Mouse (Mus musculus) CD4-positive, CD25-positive, alpha-beta regulatory T cell, adult 2 months (primary cell): ENCODE measurements around the gene Myh7.
"Not testable (repeated sequence)": the region's sequence is repeated elsewhere in the genome, so short reads cannot be mapped to it uniquely, and the experiment has no call there.

Experiments
- DNase-seq: peaks from one replicate; pipeline ENCODE4 v3.0.0-alpha.2; 2012; ENCODE audit warnings: low read depth, low spot score

Gene Myh7

DNA sequence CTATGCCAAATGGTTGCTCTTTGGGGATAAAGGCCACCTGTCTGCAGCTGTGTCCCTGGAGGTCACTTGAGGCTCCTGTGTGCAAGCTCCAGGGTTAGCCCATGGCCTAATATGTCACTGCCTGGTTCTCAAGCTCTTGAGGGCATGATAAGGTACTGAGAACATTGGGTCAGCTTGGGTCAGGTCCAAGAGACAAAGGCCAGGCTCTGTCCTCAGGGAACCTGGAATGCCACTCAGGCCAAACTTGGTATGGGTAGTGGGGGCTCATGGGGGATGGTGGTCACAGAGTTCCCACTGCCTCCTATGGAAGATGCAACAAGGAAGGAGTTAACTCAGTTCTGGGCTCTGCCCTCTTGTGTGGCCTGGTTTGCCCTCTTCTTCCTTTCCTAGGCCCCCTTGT is 26.1 kb downstream of the Myh7 start:
- no peak for DNase-seq

DNA sequence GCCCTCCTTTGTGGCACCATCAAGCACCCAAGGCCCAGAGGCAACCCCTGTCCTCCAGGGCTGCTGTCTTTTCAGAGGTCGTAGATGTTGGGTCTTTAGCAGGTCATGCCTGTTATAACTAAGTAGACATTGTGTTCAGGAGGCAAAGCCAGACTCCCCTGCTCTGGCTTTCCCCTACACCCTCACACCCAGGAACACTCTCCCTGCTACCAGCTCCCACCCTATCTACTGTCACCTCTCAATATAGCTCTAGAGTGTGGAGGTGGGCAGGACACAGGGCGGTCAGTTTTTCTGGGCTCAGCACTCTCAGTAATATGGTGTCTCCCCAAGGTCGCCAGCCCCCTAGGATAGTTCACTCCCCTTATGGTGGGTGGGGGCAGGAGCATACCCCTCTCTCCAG is 26.6 kb downstream of the Myh7 start:
- no peak for DNase-seq

DNA sequence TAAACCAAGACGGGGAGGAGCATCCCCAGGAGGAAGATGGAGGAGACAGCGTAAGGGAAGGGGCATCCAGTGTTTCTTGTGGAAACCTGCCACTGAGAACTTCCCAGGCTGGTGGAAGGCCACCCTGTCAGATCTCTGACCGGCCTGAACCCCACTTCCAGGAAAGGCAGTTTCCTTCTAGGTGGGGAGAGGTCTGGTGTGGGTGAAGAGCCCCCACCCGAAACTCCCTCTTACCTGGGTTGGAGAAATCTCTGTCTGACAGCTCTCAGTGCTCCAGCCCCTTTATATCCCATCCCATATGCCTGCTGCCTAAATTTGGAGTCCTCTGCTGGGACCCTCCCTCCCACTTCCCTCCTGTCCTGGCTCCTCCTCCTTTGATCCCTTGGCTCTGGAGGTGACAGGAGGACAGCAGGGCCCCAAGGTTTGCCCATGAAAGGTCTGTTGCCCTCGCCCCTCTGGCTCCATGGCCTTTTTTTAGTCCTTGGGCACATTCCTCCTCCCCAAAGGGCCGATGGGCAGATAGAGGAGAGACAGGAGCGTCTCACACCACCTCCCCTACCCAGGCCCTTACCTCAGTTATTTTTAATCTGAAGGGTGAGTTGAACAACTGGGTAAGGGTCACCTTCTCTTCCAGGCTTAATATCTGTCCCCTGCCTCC is 28.0 kb downstream of the Myh7 start, which contains the start of gene Myh6:
Gene Myh6, minus strand, starts transcription at position 608 of the 658 bp plus-strand sequence.
- no peak for DNase-seq

DNA sequence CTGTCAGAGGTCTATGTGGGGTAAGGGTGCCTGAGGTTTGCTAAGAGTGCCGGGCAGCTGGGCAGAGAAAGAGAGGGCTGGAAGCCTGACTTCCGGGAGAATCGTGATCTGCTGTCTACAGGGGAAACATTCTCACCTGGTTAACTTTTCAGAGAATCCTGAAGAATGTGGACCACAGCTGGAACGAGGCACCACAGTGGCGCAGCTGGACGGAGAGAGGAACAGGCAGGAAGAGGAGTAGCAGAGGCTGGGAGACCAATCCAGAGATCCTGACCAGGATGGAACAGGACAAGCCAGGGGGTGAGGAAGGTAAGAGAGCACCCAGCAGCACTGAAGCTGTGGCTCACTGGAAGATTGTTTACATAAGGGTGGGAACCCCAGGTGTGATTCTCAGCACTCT is 28.8 kb downstream of the Myh7 start:
- no peak for DNase-seq

DNA sequence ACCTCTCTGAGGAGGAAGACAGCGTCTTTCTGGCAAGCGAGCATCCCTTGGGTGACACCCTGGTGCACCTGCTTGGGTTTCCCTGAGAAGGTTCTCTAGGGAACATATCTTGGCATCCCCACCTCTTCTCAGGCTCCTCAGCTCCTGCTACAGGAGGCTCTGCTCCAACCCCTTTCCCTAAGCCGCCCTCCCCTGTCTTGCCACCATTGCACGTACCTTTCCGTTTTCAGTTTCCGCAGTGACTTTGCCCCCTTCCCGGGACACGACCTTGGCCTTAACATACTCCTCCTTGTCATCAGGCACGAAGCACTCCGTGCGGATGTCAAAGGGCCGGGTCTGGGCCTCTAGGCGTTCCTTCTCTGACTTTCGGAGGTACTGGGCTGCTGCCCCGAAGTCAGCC is 29.4 kb downstream of the Myh7 start:
- no peak for DNase-seq

DNA sequence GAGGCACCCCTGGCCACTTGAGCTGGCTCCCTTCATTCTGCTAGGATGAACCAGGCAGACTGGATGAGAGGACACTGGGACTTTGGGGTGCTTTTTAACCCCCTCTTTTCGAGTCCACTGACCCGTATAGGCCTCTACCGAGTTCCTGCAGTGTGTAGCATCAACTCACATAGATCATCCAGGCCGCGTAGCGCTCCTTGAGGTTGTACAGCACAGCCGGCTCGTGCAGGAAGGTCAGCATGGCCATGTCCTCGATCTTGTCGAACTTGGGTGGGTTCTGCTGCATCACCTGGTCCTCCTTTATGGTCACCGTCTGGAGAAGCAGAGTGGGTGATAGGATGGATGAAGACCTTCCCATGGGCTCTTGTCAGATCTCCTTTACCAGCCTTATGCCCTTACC is 30.7 kb downstream of the Myh7 start:
- DNase-seq: no peak

DNA sequence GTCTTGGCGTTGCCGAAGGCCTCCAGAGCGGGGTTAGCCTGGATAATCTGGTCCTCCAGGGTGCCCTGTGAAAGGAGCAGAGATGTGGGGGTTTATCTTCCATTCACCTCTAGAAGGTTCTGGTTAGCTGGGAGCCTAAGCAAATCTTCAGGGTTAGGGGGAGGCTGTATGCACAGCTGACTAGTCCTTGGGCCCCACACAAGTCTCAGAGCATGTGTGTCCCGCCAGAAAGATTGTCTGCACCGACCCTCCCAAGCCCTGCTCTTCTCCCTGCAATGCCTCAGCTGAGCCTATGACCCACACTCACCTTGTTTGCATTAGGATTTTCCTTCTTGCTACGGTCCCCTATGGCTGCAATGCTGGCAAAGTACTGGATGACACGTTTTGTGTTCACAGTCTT is 31.7 kb downstream of the Myh7 start:
- no peak for DNase-seq

DNA sequence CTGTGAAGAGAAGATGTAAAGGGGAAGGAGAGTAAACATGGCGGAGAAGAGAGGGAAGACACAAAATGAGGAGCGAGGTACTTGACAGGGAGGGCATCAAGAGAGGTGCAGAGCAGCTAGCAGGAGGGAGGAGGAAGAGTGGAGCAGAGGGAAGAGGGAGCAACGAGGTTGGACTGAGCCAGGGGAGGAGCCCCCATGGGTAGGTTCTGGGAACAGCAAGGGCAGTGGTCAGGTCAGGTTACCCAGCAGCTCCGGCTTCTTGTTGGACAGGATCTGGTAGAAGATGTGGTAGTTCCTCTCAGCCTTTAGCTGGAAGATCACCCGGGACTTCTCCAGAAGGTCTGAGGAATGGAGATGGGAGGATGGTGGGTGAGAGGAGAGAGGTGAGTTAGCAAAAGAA is 32.9 kb downstream of the Myh7 start:
- no peak for DNase-seq

DNA sequence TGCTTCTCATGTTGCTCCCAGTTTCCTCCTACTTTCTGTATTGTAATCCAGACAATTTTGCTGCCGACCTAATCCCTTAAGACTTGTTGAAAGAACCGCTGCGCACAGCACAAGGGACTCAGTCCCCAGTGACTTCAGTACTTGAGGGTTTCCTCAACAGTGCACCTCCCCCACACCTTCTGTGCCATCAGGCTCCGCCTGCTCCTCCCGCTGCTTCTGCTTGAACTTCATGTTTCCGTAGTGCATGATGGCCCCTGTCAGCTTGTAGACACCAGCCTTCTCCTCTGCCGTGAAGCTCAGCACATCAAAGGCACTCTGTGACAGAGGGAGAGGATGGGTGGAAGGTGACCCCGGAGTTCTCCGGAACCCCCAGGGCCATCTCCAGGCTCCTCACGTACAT is 33.7 kb downstream of the Myh7 start:
- peak; percentile 40 for DNase-seq

DNA sequence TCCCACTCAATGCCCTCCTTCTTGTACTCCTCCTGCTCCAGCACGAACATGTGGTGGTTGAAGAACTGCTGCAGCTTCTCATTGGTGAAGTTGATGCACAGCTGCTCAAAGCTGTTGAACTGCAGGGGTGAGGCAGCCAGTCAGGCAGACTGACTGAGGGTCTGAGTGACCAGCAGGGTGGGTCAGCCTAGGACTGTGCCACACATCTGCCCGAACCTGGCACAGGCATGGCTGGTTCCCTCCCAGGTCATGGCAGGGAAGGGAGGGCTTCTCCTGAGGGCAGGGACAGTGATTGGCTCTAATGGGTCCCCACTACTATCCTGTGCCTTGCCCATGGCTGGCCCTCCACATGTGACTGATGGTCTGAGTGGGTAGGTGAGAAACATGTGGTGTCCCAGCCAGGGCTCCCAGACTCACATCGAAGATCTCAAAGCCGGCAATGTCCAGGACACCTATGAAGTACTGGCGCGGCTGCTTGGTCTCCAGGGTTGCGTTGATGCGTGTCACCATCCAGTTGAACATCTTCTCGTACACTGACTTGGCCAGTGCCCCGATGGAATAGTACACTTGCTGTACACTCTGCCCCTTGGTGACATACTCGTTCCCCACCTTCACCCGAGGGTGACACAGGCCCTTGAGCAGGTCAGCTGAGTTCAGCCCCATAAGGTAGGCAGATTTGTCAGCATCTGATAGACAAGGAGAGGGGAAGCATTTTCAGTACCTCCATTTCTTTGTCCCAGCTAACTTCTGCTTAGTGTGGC is 34.4 kb downstream of the Myh7 start:
- not testable (repeated sequence) for DNase-seq

DNA sequence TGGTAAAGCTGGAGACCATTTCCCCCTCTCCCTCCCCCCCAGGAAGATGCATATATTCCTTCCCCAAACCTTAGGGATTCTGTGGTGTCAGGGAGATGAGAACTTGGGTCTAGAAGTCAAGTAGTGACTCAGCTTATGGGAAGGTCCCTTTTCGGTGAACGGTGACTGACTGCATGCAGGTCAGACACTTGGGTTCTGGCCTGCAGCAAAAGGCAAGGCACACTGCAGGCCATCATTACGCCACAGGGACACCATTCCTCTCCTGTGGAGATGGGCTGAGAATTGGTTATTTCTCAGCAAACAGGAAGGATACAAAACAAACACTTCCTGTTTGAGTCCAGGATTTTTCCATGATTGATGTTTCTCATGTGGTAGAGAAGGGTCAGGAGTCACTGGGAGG is 35.2 kb downstream of the Myh7 start:
- no peak for DNase-seq

DNA sequence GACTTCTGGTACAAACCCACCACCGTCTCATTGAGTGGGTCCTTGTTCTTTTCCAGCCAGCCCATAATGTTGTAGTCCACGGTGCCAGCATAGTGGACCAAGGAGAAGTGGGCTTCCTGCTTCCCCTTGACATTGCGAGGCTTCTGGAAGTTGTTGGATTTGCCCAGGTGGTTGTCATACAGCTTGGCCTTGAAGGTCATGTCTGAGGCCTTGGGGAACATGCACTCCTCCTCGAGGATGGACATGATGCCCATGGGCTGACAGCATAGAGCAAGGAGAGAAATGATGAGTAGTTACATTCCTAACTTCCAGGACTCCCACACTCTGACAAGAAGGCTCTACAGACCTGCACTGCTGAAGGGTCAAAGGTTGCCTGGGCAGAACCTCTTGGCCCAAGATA is 35.9 kb downstream of the Myh7 start:
- no peak for DNase-seq

DNA sequence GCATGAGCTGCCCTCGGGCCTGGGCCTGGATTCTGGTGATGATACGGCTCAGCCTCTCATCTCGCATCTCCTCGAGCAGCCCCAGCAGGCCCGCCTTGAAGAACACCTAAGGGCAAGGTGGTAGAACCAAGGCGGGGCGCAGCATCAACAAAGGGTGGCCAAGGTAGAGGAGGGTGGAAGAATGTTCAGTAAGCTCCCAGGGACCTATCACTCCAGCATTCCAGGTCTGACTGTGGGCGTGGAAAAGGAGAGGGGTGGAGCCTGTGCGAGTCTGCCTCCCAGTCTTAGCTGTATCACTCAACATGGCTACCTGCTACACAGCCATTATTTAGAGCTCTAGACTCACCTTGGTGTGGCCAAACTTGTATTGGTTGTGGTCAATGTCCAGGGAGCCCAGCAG is 37.9 kb downstream of the Myh7 start:
- DNase-seq: no peak

DNA sequence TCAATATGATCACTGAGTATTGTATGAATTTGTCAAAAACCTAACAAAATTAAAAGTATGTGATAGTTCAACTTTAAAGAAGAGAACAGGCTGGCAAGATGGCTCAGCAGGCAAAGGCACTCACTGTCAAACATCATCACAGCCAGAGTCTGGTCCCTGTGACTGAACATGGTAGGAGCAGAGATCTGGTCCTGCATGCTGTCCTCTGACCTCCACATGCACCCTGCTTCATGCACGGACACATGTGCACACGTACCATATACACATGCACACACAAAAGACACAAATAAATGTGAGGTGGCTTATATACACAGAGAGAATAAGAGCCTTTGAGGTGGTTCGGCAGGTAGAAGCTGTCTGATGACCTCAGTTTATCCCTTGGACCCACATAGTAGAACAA is 38.9 kb downstream of the Myh7 start:
- DNase-seq: no peak

DNA sequence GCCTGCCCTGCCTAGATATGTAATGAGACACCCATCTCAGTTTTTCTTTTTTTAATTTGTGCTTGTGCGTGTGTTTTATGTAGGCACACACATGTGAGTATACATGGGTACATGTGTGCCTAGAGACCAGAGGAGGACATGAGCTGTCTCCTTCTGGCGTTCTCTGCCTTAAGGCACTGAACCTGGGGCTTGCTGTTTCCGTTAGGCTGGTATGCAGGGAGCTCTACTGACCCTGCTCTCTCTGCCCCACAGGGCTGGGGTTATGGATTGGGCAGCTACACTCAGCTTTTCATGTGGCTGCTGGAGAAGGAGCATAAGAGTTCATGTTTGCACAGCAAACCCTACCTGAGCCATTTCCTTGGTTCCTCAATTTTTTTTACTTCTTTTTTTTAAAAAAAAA is 40.0 kb downstream of the Myh7 start:
- DNase-seq: no peak

DNA sequence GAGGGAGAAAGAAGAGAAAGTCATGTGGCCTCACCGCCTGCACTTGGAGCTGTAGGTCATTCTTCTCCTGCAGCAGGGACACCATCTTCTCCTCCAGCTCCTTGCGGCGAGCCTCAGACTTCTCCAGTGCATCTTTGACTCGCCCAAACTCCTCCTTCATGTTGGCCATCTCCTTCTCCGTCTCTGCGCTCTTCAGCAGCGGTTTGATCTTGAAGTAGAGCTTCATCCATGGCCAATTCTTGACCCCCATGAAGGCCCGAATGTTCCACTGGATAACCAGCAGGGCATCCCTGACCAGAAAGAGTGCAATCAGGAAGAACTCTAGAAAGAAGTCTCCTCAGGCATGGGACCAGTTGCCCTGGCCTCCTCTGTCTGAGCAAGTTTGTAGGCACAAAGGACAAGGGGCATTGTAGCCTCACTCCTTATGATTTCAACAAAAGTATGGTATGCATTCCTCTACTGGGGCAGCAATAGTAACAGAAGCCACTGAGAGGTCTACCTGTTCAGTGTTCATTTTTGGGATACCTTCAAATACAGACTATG is 40.7 kb downstream of the Myh7 start:
- DNase-seq: no peak

DNA sequence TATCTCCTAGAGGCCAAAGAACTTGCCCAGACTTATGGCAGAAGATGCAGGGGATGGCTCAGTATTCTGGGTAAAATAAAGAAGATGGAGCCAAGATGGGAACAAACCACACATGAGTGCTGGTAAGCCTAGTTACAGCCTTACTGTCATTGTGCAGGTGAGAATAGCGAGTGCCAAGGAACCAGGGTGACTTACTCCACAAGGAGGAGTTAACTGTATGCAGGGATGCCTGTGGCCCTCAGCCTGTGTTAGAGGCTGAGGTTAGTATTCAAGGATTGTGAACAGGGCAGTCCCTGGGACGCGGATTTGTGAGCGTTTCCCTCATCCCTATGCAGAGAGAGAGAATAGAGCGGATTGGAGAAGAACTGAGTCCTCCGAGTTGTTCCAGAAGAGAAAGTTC is 42.8 kb downstream of the Myh7 start:
- DNase-seq: no peak

DNA sequence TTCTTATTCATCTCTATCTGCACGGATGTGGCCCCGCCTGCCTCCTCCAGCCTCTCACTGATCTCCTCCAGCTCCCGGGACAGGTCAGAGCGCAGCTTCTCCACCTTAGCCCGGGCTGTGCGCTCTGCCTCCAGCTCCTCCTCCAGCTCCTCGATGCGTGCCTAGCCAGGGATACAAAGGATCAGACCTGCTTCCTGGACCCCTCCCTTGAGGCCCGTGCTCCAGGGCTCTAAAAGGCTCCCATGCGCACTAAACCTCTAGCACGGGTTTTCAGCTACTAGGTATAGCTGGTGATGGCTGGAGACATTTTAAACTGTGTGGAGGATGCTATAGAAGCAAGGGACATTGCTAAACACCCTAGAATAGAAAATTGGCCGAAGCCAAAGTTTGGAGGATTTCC is 43.9 kb downstream of the Myh7 start:
- no peak for DNase-seq

DNA sequence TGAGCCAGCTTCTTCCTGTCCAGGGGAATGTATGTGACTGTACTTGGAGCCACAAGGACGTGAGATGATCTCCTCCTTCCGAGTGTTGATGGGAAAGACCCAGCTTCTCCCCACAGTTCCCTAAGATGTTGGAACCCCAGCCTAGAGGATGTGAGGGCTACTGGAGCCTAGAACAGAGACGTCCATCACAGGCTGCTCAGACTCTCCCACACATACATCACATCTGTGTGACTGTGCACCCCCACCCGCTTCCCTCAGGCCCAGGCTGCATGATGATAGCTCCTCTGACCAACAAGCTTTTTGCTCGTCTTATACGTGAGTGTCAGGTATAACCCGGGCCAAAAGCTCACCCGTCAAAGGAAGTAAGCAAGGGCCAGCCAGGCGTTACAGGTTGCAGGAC is 45.6 kb downstream of the Myh7 start:
- DNase-seq: no peak

DNA sequence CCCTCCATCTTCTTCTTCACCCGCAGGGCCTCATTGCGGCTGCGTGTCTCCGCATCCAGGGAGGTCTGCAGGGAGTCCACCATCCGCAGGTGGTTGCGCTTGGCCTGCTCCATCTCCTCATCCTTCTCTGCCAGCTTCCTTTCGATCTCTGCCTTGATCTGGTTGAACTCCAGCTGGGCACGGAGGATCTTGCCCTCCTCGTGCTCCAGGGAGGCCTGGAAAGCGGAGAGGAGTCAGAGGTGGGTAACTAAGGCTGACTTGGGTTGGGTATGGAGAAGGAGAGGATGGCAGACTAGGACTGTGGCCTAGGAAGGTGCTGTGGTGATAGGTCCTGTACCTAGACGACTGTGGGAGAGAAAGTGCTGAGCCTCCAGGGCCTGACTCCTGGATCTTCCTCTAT is 47.4 kb downstream of the Myh7 start:
- DNase-seq: not testable (repeated sequence)

DNA sequence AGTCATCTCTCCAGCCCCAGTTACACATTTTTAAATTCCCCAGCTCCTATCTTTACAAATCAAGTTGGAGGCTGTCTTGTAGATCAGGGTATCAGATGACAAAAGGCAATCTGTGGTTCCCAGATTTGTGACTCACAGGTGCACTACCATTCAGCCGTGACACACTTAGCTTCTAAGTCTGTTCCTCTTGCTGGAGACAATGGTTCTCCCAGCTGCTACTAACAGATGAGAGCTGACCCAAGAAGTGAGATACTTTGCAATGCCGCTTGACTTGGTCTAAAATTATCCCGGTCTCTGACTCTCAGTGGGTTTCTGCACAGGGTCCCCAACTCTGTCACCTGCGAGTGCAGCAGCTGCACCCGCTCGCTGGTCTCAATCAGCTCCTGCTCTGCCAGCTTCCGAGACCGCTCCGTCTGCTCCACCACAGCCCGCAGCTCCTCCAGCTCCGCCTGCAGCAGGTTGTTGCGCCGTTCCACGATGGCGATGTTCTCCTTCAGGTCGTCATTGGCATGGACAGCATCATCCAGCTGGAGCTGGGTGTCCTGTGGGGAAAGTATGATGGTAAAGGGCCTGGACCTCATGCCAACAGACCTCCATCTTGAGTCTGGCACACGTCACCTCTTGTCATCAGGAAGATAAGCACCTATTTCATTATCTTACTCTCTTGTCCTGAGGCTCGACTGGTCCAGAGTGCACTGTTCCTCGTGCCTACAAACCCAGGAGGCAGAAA is 48.3 kb downstream of the Myh7 start:
- no peak for DNase-seq

DNA sequence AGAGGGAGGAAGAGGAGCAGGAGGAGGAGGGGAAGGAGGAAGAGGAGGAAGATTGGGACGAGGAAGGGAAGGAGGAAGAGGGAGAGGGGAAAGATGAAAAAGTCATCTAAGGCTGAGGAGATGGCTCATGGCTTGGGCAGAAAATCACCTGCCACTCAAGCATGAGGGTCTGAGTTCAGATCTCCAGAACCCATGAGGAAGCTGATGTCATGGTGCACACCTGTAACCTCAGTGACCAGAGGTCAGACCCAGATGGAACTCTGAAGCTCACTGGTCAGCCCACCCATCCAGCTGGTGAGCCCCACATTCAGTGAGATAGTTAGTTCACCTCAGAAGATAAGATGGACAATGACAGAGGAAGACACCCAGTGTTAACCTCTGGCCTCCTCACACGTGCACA is 49.5 kb downstream of the Myh7 start:
- DNase-seq: no peak

DNA sequence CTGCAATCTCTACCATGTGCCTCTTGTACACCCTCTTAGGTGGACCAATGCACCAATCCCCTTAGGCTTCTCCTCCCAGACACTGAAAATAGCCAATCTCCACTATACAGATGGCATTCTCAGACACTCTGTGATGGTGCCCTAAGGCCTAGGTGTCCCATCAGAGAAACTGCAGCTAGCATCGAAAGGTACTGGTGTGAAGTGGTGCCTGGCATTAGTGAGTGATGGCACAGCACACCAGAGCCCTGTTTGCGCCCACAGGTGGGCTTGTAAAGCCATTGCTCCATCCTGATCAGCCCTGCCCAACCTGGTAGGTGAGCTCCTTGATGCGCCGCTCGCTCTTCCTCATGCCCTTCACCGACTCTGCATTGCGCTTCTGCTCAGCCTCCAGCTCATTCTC is 50.5 kb downstream of the Myh7 start:
- no peak for DNase-seq
